Mouse (Mus musculus): Measurements from ENCODE around the gene Mrps21. TPM values are rescaled to one million over a fixed set of nuclear protein-coding genes. Genes with fewer than 3 reads are reported as not detected.
"Not testable (repeated sequence)": the region's sequence is repeated elsewhere in the genome, so short reads cannot be mapped to it uniquely, and the experiment has no call there.

Gene Mrps21
- polyA plus RNA-seq, 1 experiment from 2014 or later: 156 TPM

DNA sequence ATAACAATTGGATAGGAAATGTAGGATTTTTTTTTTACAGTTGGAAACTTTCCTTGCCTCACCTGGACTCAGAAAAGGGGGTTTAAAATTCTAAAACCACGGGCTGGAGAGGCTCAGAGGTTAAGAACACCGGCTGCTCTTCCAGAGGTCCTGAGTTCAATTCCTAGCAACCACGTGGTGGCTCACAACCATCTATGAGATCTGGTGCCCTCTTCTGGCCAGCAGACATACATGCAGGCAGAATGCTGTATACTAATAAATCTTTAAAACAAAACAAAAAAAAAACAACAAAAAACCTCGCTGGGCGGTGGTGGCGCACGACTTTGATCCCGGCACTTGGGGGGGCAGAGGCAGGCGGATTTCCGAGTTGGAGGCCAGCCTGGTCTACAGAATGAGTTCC lies 10.1 kb downstream of the Mrps21 start:
- no peak overlapping the region for H3K4me3 ChIP-seq (ENCODE audit: low read depth, low read length)
- H3K36me3 ChIP-seq (ENCODE audit: control insufficient read depth, insufficient read depth): peaks cover 4% of the 10 kb centered on the region
- ATAC-seq (ENCODE audit: low read depth): no peak
- no peaks in the 10 kb centered on the region for H3K27me3 ChIP-seq (ENCODE audit: control insufficient read depth, insufficient read depth, low read depth, low read length)
- no peak overlapping the region for H3K9ac ChIP-seq (ENCODE audit: low read depth, low read length)
- WGBS (ENCODE audit: insufficient replicate concordance): 62% methylated on average over 10 of the region's 10 CpGs
- H3K27ac ChIP-seq (ENCODE audit: low read length): no peak overlapping the region
- H3K9me3 ChIP-seq (replicated peaks; ENCODE audit: control insufficient read depth, low read length): no peaks in the 10 kb centered on the region
- H3K4me2 ChIP-seq (ENCODE audit: low read depth, low read length): no peak overlapping the region
- peaks cover 3% of the 10 kb centered on the region for H3K4me1 ChIP-seq (ENCODE audit: control insufficient read depth, low read depth, low read length)

DNA sequence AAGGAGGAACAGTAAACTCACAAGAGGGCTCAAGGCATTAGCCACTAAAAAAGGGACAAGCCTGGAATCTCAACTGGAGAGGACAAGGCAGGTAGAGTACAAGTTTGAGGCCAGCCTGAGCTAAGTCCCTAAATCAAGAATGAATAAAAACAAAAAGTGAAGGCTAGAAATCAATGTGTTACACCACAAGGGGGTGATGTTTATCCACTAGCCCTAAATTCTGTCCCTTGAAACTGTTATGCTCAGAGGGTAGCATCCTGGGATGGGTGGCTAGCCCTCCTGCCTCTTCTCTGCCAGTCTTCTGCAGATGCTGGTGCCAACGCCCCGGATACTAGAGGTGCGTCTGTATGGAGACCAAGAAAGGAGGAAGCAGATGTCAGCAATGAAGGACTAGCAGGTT lies 11.0 kb downstream of the Mrps21 start:
- ATAC-seq (ENCODE audit: low read depth): no peak
- peaks cover 6% of the 10 kb centered on the region for H3K4me1 ChIP-seq (ENCODE audit: control insufficient read depth, low read depth, low read length)
- no peaks in the 10 kb centered on the region for H3K27me3 ChIP-seq (ENCODE audit: control insufficient read depth, insufficient read depth, low read depth, low read length)
- H3K9ac ChIP-seq (ENCODE audit: low read depth, low read length): no peak overlapping the region
- no peak overlapping the region for H3K4me2 ChIP-seq (ENCODE audit: low read depth, low read length)
- H3K9me3 ChIP-seq (replicated peaks; ENCODE audit: control insufficient read depth, low read length): no peaks in the 10 kb centered on the region
- 59% methylated on average over 3 of the region's 3 CpGs for WGBS (ENCODE audit: insufficient replicate concordance)
- no peak overlapping the region for H3K27ac ChIP-seq (ENCODE audit: low read length)
- no peak overlapping the region for H3K4me3 ChIP-seq (ENCODE audit: low read depth, low read length)
- H3K36me3 ChIP-seq (ENCODE audit: control insufficient read depth, insufficient read depth): peaks cover 4% of the 10 kb centered on the region

DNA sequence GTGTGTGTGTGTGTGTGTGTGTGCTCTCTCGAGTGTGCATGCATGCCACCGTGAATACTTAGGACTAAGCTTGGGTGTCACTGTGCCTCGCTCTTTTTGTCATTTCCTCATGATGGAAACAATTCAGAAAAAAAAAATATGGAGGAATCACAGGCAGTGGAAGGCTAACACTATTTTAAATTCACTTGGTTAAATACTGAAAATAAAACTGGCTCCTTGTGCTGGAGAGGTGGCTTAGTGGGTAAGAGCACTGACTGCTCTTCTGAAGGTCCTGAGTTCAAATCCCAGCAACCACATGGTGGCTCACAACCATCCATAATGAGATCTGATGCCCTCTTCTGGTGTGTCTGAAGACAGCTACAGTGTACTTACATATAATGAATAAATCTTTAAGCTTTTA lies 13.0 kb downstream of the Mrps21 start:
- not testable (repeated sequence) for H3K4me1 ChIP-seq (ENCODE audit: control insufficient read depth, low read depth, low read length); ATAC-seq (ENCODE audit: low read depth); H3K27ac ChIP-seq (ENCODE audit: low read length); H3K36me3 ChIP-seq (ENCODE audit: control insufficient read depth, insufficient read depth); H3K9ac ChIP-seq (ENCODE audit: low read depth, low read length); H3K4me3 ChIP-seq (ENCODE audit: low read depth, low read length); H3K9me3 ChIP-seq (replicated peaks; ENCODE audit: control insufficient read depth, low read length); H3K4me2 ChIP-seq (ENCODE audit: low read depth, low read length); H3K27me3 ChIP-seq (ENCODE audit: control insufficient read depth, insufficient read depth, low read depth, low read length)
- WGBS (ENCODE audit: insufficient replicate concordance): 63% methylated on average over 3 of the region's 3 CpGs

DNA sequence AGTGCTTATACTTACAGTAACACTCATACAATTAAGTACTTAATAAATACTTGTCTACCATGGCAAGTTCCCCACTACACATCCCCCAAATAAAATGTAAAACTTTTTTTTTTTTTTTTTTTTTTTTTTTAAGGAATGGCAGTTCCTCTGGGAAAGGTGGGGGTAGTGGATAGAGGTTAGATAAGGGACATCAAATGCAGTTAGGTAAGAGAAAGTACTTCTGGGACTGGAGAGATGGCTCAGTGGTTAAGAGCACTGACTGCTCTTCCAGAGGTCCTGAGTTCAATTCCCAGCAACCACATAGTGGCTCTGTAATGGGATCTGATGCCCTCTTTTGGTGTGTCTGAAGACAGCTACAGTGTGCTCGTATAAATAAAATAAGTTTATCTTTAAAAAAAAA lies 14.3 kb downstream of the Mrps21 start:
- ATAC-seq (ENCODE audit: low read depth); H3K27ac ChIP-seq (ENCODE audit: low read length): not testable (repeated sequence)
- 72% methylated on average over 1 of the region's 1 CpGs for WGBS (ENCODE audit: insufficient replicate concordance)

DNA sequence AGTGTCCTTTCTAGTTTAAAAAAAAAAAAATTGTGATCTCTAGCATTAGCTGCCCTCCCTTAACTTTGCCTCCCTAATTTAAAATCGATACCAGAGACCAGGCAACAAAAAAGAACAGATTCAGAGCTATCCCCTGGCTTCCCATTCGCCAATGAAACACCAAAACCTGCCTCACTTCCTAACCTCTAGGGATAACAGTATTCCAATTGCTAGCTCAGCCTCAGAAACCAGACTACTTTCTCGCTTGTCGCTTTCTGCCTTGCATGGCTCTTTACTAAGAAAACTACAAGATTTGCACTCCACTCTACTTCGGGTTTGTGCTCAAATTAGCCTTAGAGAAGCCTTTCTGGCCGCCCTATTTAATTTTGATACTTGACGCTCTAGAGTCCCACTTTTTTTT lies 15.2 kb downstream of the Mrps21 start:
- 36% methylated on average over 7 of the region's 7 CpGs for WGBS (ENCODE audit: insufficient replicate concordance)
- peaks cover 18% of the 10 kb centered on the region for H3K36me3 ChIP-seq (ENCODE audit: control insufficient read depth, insufficient read depth)
- peak overlapping the region; percentile 85 for H3K9ac ChIP-seq (ENCODE audit: low read depth, low read length)
- H3K4me1 ChIP-seq (ENCODE audit: control insufficient read depth, low read depth, low read length): peaks cover 15% of the 10 kb centered on the region
- H3K27me3 ChIP-seq (ENCODE audit: control insufficient read depth, insufficient read depth, low read depth, low read length): no peaks in the 10 kb centered on the region
- peak overlapping the region; percentile 84 for H3K27ac ChIP-seq (ENCODE audit: low read length)
- H3K4me2 ChIP-seq (ENCODE audit: low read depth, low read length): peak overlapping the region; percentile 79
- ATAC-seq (ENCODE audit: low read depth): no peak
- peak overlapping the region; percentile 82 for H3K4me3 ChIP-seq (ENCODE audit: low read depth, low read length)
- H3K9me3 ChIP-seq (replicated peaks; ENCODE audit: control insufficient read depth, low read length): no peaks in the 10 kb centered on the region

More for the DNA sequence above, 14.3 kb downstream of the Mrps21 start:
- not testable (repeated sequence) for H3K9ac ChIP-seq (ENCODE audit: low read depth, low read length); H3K4me1 ChIP-seq (ENCODE audit: control insufficient read depth, low read depth, low read length); H3K27me3 ChIP-seq (ENCODE audit: control insufficient read depth, insufficient read depth, low read depth, low read length); H3K9me3 ChIP-seq (replicated peaks; ENCODE audit: control insufficient read depth, low read length); H3K4me2 ChIP-seq (ENCODE audit: low read depth, low read length); H3K4me3 ChIP-seq (ENCODE audit: low read depth, low read length)
- peaks cover 13% of the 10 kb centered on the region for H3K36me3 ChIP-seq (ENCODE audit: control insufficient read depth, insufficient read depth)

DNA sequence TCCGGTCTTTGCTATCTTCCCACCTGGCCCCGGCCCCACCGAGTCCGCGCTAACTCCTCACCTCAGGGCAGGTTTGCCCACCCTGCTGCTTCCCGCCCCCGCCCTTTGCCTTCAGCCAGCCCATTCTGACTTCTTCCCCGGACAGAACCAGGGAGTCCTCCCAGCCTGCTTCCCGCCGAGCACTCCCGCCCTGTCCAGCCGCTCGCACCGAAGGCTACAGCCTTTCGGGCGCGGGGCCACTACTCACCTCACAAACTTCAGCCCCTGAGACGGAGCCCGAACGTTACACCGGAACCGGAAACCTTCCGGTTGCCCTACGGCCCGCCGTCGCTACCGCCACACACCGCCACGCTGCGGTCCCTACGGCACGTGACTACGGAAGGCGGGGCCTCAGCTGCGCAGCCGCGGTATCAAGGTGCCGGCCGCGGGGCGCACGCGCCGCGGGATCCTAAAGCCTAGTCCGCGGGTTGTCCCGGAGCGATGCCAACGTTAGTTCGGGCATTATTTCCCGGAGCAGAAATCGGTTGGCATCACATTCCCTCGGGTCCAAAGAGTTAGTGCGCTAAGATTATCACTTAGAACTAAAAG lies 15.7 kb downstream of the Mrps21 start, which contains the start of gene Prpf3:
Prpf3 (minus strand) TSS at position 384 of the 588 bp plus-strand sequence.
- Histone ChIP-seq H3K27me3 (ENCODE audit: control insufficient read depth, insufficient read depth, low read depth, low read length) (no peaks in the 10 kb centered on the region), H3K4me1 (ENCODE audit: control insufficient read depth, low read depth, low read length) (peaks cover 19% of the 10 kb centered on the region), H3K9ac (ENCODE audit: low read depth, low read length) (peak within 1 kb of the TSS; percentile 85), H3K4me2 (ENCODE audit: low read depth, low read length) (peak within 1 kb of the TSS; percentile 79), H3K27ac (ENCODE audit: low read length) (peak within 1 kb of the TSS; percentile 84), H3K9me3 (replicated peaks; ENCODE audit: control insufficient read depth, low read length) (no peaks in the 10 kb centered on the region), H3K36me3 (ENCODE audit: control insufficient read depth, insufficient read depth) (peaks cover 18% of the 10 kb centered on the region), H3K4me3 (ENCODE audit: low read depth, low read length) (peak within 1 kb of the TSS; percentile 82)
- peak; percentile 98 for ATAC-seq (ENCODE audit: low read depth)
- WGBS (ENCODE audit: insufficient replicate concordance): under 1% methylated on average over 56 of the region's 56 CpGs

DNA sequence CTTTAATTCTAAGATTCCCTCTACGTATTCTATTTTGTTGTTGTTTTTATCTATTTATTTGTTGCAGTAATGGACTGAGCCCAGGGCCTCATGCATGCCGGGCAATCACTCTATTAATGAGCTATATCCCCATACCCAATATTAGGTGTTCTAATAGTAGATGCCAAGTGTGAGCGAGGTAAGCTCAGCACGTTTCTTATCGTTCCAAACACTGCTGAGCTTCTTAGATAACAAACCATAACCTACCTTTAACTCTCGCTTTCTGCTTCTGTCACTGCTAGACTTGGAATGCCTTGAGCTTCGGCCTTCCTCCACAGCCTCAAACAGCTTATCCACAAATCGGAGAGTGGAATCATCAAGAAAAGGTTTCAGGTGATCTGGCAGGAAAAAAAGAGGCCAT lies 20.0 kb downstream of the Mrps21 start:
- 39% methylated on average over 8 of the region's 8 CpGs for WGBS (ENCODE audit: insufficient replicate concordance)
- Histone ChIP-seq H3K9me3 (replicated peaks; ENCODE audit: control insufficient read depth, low read length) (no peaks in the 10 kb centered on the region), H3K27ac (ENCODE audit: low read length) (no peak overlapping the region), H3K9ac (ENCODE audit: low read depth, low read length) (no peak overlapping the region), H3K4me2 (ENCODE audit: low read depth, low read length) (no peak overlapping the region), H3K27me3 (ENCODE audit: control insufficient read depth, insufficient read depth, low read depth, low read length) (no peaks in the 10 kb centered on the region), H3K4me3 (ENCODE audit: low read depth, low read length) (no peak overlapping the region), H3K36me3 (ENCODE audit: control insufficient read depth, insufficient read depth) (peaks cover 58% of the 10 kb centered on the region), H3K4me1 (ENCODE audit: control insufficient read depth, low read depth, low read length) (peaks cover 18% of the 10 kb centered on the region)
- peak; percentile 24; the same call in 1 of the 2 replicates for ATAC-seq (ENCODE audit: low read depth)

DNA sequence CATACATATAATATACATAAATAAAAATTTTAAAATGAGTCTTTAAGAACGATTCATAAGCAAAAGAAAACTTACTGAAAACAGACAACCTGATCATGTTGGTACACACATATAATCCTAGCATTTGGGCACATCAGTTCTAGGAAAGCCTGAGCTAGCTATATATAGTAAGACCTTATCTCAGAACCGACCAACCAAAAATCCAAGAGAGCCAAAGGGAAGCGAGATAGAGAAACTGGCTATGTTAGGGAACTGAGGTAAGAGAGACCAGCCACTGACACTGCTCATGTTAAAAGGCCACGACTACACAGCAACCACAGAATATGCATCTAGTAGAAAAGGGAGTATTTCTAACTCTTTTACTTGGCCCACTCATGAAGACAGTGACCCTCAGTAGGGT lies 20.7 kb downstream of the Mrps21 start:
- H3K4me1 ChIP-seq (ENCODE audit: control insufficient read depth, low read depth, low read length): peaks cover 14% of the 10 kb centered on the region
- no peak overlapping the region for H3K4me2 ChIP-seq (ENCODE audit: low read depth, low read length)
- H3K27me3 ChIP-seq (ENCODE audit: control insufficient read depth, insufficient read depth, low read depth, low read length): no peaks in the 10 kb centered on the region
- no peak overlapping the region for H3K4me3 ChIP-seq (ENCODE audit: low read depth, low read length)
- H3K27ac ChIP-seq (ENCODE audit: low read length): no peak overlapping the region
- no peak overlapping the region for H3K9ac ChIP-seq (ENCODE audit: low read depth, low read length)
- 30% methylated on average over 4 of the region's 4 CpGs for WGBS (ENCODE audit: insufficient replicate concordance)
- H3K36me3 ChIP-seq (ENCODE audit: control insufficient read depth, insufficient read depth): peaks cover 64% of the 10 kb centered on the region
- no peaks in the 10 kb centered on the region for H3K9me3 ChIP-seq (replicated peaks; ENCODE audit: control insufficient read depth, low read length)
- ATAC-seq (ENCODE audit: low read depth): 0 out of 2 replicates have a peak, but pooled peaks have one; percentile 17

DNA sequence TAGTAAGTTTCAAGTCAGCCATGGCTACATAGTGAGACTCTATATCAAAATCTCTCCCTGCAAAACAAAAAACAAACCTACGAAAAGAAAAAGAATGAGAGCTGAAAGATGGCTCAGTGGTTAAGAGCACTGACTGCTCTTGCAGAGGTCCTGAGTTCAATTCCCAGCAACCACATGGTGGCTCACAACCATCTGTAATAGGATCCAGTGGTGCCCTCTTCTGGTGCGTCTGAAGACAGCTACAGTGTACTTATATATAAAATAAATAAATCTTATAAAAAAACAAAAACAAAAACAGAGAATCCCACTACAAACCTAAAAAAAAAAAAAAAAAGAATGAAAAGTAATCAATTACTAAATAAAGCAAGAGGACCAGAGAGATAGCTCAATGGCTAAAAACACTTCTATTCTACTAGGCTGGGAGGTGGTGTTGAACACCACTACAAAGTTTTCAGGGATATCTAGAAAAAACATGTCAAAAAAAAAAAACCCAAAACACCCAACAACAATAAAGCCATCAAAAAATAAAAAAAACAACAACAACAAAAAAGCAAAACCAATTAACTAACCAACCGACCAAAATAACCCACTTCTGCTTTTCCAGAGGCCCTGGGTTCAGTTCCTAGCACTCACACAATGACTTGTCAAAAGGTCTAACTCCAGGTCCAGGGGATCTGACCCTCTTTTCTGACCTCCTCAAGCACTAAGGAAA lies 28.7 kb downstream of the Mrps21 start:
- H3K36me3 ChIP-seq (ENCODE audit: control insufficient read depth, insufficient read depth): peaks cover 56% of the 10 kb centered on the region
- 74% methylated on average over 3 of the region's 3 CpGs for WGBS (ENCODE audit: insufficient replicate concordance)

More for the DNA sequence above, 28.7 kb downstream of the Mrps21 start:
- ATAC-seq (ENCODE audit: low read depth): no peak
- no peak overlapping the region for H3K4me3 ChIP-seq (ENCODE audit: low read depth, low read length)
- H3K27me3 ChIP-seq (ENCODE audit: control insufficient read depth, insufficient read depth, low read depth, low read length): no peaks in the 10 kb centered on the region
- no peaks in the 10 kb centered on the region for H3K9me3 ChIP-seq (replicated peaks; ENCODE audit: control insufficient read depth, low read length)
- H3K4me1 ChIP-seq (ENCODE audit: control insufficient read depth, low read depth, low read length): no peaks in the 10 kb centered on the region; the same call in 1 of the 2 replicates
- no peak overlapping the region for H3K27ac ChIP-seq (ENCODE audit: low read length)
- no peak overlapping the region for H3K9ac ChIP-seq (ENCODE audit: low read depth, low read length)
- no peak overlapping the region for H3K4me2 ChIP-seq (ENCODE audit: low read depth, low read length)

All from liver, embryonic 16.5 days (tissue).